Mouse (Mus musculus) thymus, adult 2 months (tissue): Measurements from ENCODE around the gene S100a5.

Experiments
- CTCF ChIP-seq: fragments of 200-500 bp; IDR thresholded peaks from 2 replicates; pipeline ENCODE4 v1.5.1; 2012; ENCODE audit warnings: mild to moderate bottlenecking, control low read depth, low read length, moderate library complexity, borderline replicate concordance; ENCODE audit not compliant: control insufficient read depth, poor library complexity, insufficient read depth; ENCODE audit errors: extremely low read depth
- POLR2A ChIP-seq: fragments of 200-500 bp; IDR thresholded peaks from 2 replicates; pipeline ENCODE4 v1.6.1; 2012; ENCODE audit warnings: mild to moderate bottlenecking, low read length, control low read depth, moderate library complexity; ENCODE audit not compliant: control insufficient read depth, poor library complexity, insufficient read depth; ENCODE audit errors: extremely low read depth

DNA sequence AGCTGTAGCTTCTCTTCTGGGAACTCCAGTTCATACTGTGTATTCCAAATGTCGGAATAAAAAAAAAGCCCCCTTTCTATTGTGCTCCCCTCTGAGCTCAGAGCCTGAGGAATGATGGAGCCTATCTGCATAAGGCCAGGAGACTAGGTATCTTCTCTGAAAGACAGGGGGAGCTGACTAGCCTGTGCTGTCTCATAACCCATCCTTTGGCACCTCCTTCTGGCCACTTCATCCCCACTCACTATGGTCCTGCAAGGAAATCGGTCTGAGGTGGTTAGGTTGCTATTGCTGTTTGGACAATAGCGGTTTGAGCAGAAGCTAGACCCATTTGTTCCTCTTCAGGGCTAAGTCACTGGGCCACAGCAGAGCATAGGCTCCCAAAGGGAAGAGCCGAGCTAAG is 19.5 kb downstream of the S100a5 start:
- TF ChIP-seq CTCF (no peak), POLR2A (no peak)
